Mouse (Mus musculus): ENCODE data around the gene Wasf2.

The Wasf2 gene

GRCm38 (mm10) chr4:133199743-133200142 lies 69.4 kb downstream of the Wasf2 start:
- in situ Hi-C loops (cut with MboI, MseI), result no loop called here

DNA sequence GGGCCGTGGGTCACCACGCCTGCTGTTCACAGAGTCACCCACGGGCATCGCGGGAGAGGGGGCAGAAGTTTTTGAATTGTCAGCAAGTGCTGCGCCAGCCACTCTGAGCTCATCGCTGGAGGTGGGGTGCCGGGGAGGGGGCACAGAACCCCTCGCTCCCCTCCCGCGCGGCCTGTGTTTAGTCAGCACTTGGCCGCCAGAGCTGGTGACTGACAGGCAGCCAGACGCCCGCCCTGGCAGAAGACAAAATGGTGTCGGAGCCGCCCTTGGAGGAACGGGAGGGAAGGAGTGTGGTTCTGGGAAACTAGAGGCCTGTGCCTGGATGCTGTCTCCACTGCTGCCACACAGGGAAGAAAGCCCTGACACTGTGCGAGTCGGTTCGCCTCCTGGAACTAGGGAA lies 70.0 kb downstream of the Wasf2 start:
- in situ Hi-C loops (cut with MboI, MseI), result no loop called here

DNA sequence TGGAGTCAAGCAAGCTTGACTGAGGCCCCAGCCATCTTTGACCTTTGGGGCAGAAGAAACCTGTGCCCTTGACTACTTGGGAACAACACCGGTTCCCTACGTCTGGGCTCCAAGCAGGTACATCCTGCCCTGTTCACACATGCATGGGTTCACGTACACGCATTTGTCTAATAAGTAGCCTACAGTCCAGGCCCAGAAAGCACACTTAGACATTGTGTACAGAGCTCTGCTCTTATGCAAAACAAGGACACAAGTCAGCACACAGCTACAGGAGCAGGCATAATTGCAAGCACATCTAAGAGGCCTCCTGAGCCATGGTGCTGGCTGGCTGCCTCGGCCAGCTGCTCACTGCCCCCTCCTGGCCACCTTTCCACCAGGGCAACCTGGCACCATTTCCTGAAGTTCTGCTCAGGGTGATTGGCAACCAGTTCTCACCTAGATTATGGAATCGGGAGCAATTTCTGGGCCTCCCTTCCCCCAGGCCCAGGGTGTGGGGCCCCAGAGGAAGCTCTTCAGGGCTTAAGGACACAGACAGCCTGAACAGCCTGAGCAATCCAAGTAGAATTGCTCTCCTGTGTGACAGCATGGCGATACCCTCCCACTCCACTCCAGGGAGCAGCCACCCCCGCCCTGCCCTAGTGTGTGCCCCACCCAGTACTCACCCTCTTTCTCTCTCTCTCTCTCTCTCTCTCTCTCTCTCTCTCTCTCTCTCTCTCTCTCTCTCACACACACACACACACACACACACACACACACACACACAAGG lies 70.9 kb downstream of the Wasf2 start:
- in situ Hi-C loops (cut with MboI, MseI), result no loop called here

- in situ Hi-C loops (cut with MboI, MseI), result no loop called here
Measured at GRCm38 (mm10) chr4:133202254-133202653, 71.9 kb downstream of the Wasf2 start.

DNA sequence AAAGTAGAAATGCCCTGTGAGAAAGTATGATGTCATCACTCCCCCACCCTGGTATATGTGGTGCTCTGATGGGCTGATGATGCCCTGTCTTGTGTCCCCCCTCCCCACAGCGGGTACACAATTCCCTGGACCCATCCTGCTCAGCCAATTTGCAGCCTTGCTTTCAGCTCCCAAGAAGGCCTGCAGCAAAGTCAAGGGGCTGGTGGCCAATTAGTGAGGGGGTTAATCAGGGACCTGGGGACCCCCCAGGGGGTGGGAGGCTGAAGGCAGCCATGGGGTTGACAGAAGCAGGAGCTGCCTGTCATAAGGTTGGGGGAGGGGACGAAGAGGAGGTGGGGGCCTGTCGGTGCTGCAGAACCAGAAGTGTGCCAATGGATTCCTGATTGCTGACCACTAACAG lies 73.3 kb downstream of the Wasf2 start:
- in situ Hi-C loops (cut with MboI, MseI), result no loop called here

- in situ Hi-C loops (cut with MboI, MseI), result no loop called here
Measured at GRCm38 (mm10) chr4:133204379-133204778, 74.1 kb downstream of the Wasf2 start.

DNA sequence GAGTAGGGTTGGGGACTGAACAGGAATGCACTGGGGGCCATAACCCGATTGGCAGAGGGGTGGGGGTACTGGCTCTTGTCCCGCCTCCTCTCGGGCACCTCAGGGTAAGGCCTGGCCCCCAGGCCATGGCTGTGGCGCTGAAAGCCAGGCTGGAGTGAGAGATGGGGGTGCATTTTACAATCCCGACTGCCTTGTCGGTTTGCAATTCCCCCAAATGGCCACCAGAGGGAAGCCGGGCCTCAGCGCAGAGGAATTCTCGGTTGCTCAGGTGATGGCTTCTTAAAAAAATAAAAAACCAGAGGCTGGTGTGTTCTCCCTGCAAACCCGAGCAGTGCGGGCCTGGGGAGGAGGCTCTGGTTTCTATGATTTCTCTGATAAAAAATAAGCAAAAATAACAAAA lies 79.1 kb downstream of the Wasf2 start:
- in situ Hi-C loops (cut with MboI, MseI), result no loop called here

GRCm38 (mm10) chr4:133210023-133210787 lies 79.9 kb downstream of the Wasf2 start:
- in situ Hi-C loops (cut with MboI, MseI), result loop anchor here (5.0 to 10.0 kb wide), 2 partner anchors 87 to 95 kb away; no protein-coding TSS in a partner anchor

GRCm38 (mm10) chr4:133210788-133211390 lies 80.6 kb downstream of the Wasf2 start:
- in situ Hi-C loops (cut with MboI, MseI), result loop anchor here (5.0 to 10.0 kb wide), 2 partner anchors 86 to 94 kb away; no protein-coding TSS in a partner anchor

- in situ Hi-C loops (cut with MboI, MseI), result loop anchor here (5.0 to 10.0 kb wide), 2 partner anchors 85 to 93 kb away; no protein-coding TSS in a partner anchor
Measured at GRCm38 (mm10) chr4:133211751-133212561, 81.7 kb downstream of the Wasf2 start, which contains the start of the genes Cd164l2 and Gpr3. TSS of gene Cd164l2 (plus strand) at chr4:133212131. TSS of gene Gpr3 (minus strand) at chr4:133212536.

- in situ Hi-C loops (cut with MboI, MseI), result loop anchor here (5.0 to 10.0 kb wide), 2 partner anchors 85 to 92 kb away; no protein-coding TSS in a partner anchor
Measured at GRCm38 (mm10) chr4:133212562-133213267, 82.4 kb downstream of the Wasf2 start.

DNA sequence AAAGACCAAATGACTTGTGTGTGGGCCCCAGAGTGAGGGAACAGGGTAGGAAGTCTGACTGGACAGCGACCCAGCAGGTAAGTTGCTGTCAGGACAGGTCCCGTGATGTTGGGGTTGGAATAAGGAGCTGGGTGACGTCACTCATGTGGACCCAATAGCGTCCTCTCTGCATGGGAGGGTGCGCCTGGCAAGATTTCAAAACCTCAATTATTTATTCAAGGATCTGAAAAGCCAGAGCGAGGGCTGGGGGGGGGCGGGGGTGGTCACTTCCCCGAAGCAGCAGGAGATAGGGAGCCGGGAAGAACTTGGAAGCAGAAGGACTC lies 82.9 kb downstream of the Wasf2 start:
- in situ Hi-C loops (cut with MboI, MseI), result loop anchor here (5.0 to 10.0 kb wide), 2 partner anchors 84 to 92 kb away; no protein-coding TSS in a partner anchor

- in situ Hi-C loops (cut with MboI, MseI), result loop anchor here (5.0 to 10.0 kb wide), 2 partner anchors 84 to 91 kb away; no protein-coding TSS in a partner anchor
Measured at GRCm38 (mm10) chr4:133213661-133214060, 83.4 kb downstream of the Wasf2 start.

DNA sequence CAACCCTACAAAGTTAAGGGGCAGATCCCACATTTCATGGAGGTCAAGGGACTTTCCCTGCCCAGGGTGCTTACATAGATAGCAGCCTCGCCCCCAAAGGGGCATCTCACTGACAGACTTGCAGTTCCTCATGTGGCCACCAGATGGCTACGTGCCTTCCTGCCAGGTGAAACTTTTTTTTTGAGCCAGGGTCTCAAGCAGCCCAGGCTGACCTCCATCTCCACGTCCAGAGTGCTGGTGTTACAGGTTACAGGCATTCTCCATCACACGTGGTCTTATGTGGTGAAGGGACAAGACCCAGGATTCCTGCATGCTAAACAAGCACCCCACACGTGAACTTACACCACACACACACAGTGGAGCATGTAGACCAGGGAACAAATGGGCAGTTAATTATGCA lies 87.3 kb downstream of the Wasf2 start:
- in situ Hi-C loops (cut with MboI, MseI), result loop anchor here in 1 of 2 experiments (10.0 kb wide), 1 partner anchor 87 kb away; no protein-coding TSS in a partner anchor

DNA sequence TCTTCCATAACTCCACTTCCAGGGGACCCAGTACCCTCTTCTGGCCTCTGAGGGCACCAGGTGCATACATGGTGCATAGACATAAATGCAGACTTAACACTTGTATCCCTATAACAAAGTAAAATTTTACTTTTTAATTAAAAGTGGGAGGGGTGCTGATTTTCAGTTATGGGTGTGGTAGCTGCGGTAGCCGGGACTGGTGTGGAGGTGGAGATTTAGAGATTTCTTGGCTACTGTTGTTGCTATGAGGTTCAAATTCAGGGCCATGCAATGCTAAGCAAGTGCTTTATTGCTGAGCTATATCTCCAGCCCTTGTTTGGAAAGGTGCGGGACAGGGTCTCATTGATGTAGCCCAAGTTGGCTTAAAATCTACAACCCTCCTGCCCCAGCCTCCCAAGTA lies 88.4 kb downstream of the Wasf2 start:
- in situ Hi-C loops (cut with MboI, MseI), result loop anchor here in 1 of 2 experiments (10.0 kb wide), 1 partner anchor 86 kb away; no protein-coding TSS in a partner anchor

GRCm38 (mm10) chr4:133220656-133221055 lies 90.4 kb downstream of the Wasf2 start:
- in situ Hi-C loops (cut with MboI, MseI), result no loop called here

GRCm38 (mm10) chr4:133221701-133222100 lies 91.4 kb downstream of the Wasf2 start:
- in situ Hi-C loops (cut with MboI, MseI), result no loop called here

DNA sequence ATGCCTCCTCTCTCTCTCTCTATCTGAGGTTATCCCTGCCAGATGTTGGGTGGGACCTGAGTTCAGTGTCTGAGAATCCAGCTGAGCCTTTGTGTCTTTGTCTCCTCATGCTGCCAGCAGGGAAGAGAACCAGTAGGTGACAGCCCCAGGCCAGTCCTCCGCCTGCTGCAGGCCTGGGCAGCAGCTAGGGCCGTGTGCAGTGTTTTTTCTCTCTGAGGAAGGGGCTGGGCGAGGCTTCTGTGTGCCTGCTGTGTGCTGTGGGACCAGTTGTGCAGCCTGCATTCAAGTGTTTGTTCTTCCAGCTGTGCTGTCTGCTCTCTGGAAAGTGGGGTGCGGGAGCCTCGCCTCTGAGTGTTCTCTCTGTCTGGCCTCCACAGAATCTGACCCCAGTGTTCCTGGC lies 93.6 kb downstream of the Wasf2 start:
- in situ Hi-C loops (cut with MboI, MseI), result no loop called here

DNA sequence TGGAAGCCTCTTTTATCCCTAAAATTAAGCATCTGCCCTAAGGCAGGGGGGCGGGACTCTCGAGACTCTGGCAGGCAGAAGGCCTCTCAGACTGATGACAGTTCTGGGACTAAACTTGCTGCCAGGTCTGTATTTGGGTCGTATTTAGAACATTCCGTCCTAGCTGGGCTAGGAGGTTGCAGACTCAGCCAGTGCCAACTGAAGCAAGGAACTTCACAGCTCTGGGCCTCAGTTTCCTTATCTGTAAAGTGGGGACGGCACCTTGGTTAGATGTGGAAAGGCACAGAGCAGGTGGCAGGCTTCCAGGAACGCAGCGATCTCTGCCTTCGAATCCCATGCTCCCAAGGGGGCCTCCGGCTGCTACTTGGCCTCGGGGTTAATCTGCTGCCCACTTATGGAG lies 95.8 kb downstream of the Wasf2 start:
- in situ Hi-C loops (cut with MboI, MseI), result no loop called here

GRCm38 (mm10) chr4:133227636-133228035 lies 97.3 kb downstream of the Wasf2 start:
- in situ Hi-C loops (cut with MboI, MseI), result no loop called here

All from T-helper 17 cell (primary cell).